Mouse (Mus musculus) layer of hippocampus, postnatal 36 days (tissue): Measurements from ENCODE around the gene Thap3. TPM values are rescaled to one million over a fixed set of nuclear protein-coding genes. Genes with fewer than 3 reads are reported as not detected.
"Not testable (repeated sequence)": the region's sequence is repeated elsewhere in the genome, so short reads cannot be mapped to it uniquely, and the experiment has no call there.

ENCODE experiments used
- DNase-seq, 2 experiments: peaks; one replicate each; pipeline ENCODE4 v3.0.0; 2022
- total RNA-seq, 2 experiments: library from RNA; stranded (reverse); gene quantifications; 2 replicates each; pipeline ENCODE4 v1.2.3; 2021

Thap3 gene
- 10 to 100 TPM; 24.6 to 29.9 TPM for total RNA-seq

GRCm38 (mm10) chr4:151988342-151989109, at the start of gene Thap3:
Gene Thap3 (minus strand): TSS chr4:151988997.
- peak; percentile 85 for DNase-seq

- no peak for DNase-seq
Observed at GRCm38 (mm10) chr4:152038225-152038984, 49.6 kb upstream of the Thap3 start, which contains the start of gene Tas1r1. Gene Tas1r1 (minus strand): TSS chr4:152038568.

GRCm38 (mm10) chr4:152036464-152036863, 47.7 kb upstream of the Thap3 start:
- DNase-seq, result not testable (repeated sequence)

- no peak for DNase-seq
Observed at GRCm38 (mm10) chr4:152032922-152033321, 44.1 kb upstream of the Thap3 start.

GRCm38 (mm10) chr4:152029997-152030396, 41.2 kb upstream of the Thap3 start:
- DNase-seq, result no peak

- DNase-seq, result no peak
Observed at GRCm38 (mm10) chr4:152029087-152029486, 40.3 kb upstream of the Thap3 start.

- no peak for DNase-seq
Observed at GRCm38 (mm10) chr4:152028456-152028855, 39.7 kb upstream of the Thap3 start.

- DNase-seq, result peak; percentile 95 to 96
Observed at GRCm38 (mm10) chr4:152027524-152027923, 38.7 kb upstream of the Thap3 start, which contains the start of gene Zbtb48. Gene Zbtb48 (minus strand): TSS chr4:152027671.

GRCm38 (mm10) chr4:152026751-152027508, 38.1 kb upstream of the Thap3 start:
- no peak for DNase-seq

- no peak for DNase-seq
Observed at GRCm38 (mm10) chr4:152024525-152024924, 35.7 kb upstream of the Thap3 start.

- no peak for DNase-seq
Observed at GRCm38 (mm10) chr4:152022506-152022905, 33.7 kb upstream of the Thap3 start.

GRCm38 (mm10) chr4:152021568-152022097, 32.8 kb upstream of the Thap3 start:
- DNase-seq, result no peak

GRCm38 (mm10) chr4:152020024-152020423, 31.2 kb upstream of the Thap3 start:
- no peak for DNase-seq

GRCm38 (mm10) chr4:152019073-152019472, 30.3 kb upstream of the Thap3 start:
- DNase-seq, result no peak

GRCm38 (mm10) chr4:152013036-152013813, 24.4 kb upstream of the Thap3 start:
- no peak for DNase-seq

- DNase-seq, result no peak
Observed at GRCm38 (mm10) chr4:152012109-152012508, 23.3 kb upstream of the Thap3 start.

- DNase-seq, result no peak
Observed at GRCm38 (mm10) chr4:152011171-152011760, 22.5 kb upstream of the Thap3 start.

GRCm38 (mm10) chr4:152010707-152011134, 21.9 kb upstream of the Thap3 start:
- no peak for DNase-seq

GRCm38 (mm10) chr4:152010091-152010706, 21.4 kb upstream of the Thap3 start:
- no peak for DNase-seq
